Mouse (Mus musculus) CH12.LX (cell line): ENCODE measurements around the gene Rab19. TPM values are rescaled to one million over a fixed set of nuclear protein-coding genes. Genes with fewer than 3 reads are reported as not detected.

ENCODE experiments used
- DNase-seq: peaks from one replicate; pipeline ENCODE4 v3.0.0-alpha.2; 2013; ENCODE audit errors: extremely low read depth
- H3K27ac ChIP-seq: 2 replicates; pipeline ENCODE4 v1.5.1; 2012; ENCODE audit warnings: low read depth, mild to moderate bottlenecking, control low read depth, moderate library complexity; ENCODE audit not compliant: insufficient read depth
- H3K27me3 ChIP-seq: replicated peaks from 2 replicates; pipeline ENCODE3; 2012; ENCODE audit warnings: inconsistent platforms
- H3K36me3 ChIP-seq, 2 experiments: replicated peaks in 1 of 2; 2 replicates each; pipeline versions ENCODE3 to v1.6.1; 2012; ENCODE audit warnings: inconsistent platforms in 1 of 2, low read length in 1 of 2, mild to moderate bottlenecking in 1 of 2, mixed read lengths in 1 of 2, moderate library complexity in 1 of 2; ENCODE audit not compliant: control insufficient read depth in 1 of 2, insufficient read depth in 1 of 2
- H3K4me1 ChIP-seq, 2 experiments: 2 replicates each; pipeline ENCODE4 v1.6.1; 2012; ENCODE audit warnings: inconsistent platforms in 1 of 2, moderate library complexity in 1 of 2; ENCODE audit not compliant: insufficient read depth in 2 of 2, control insufficient read depth in 1 of 2
- H3K4me2 ChIP-seq: 2 replicates; pipeline ENCODE4 v1.6.1; 2012; ENCODE audit warnings: low read depth, mild to moderate bottlenecking, control low read depth; ENCODE audit not compliant: poor library complexity, insufficient read depth, severe bottlenecking
- H3K4me3 ChIP-seq, 3 experiments: fragments of 150-350 bp in 1 of 3; sonication (generic) in 1 of 3; replicated peaks in 1 of 3; 2 replicates each; pipeline versions ENCODE3 to v1.5.1; 2011 to 2012; ENCODE audit warnings: low read depth in 2 of 3, low read length in 2 of 3, mild to moderate bottlenecking in 2 of 3, moderate library complexity in 2 of 3, control low read depth in 1 of 3, improper control_type of control experiment in 1 of 3, inconsistent platforms in 1 of 3, mixed read lengths in 1 of 3; ENCODE audit not compliant: poor library complexity in 1 of 3
- H3K79me2 ChIP-seq: replicated peaks from 2 replicates; pipeline ENCODE4 v1.6.1; 2012; ENCODE audit warnings: mild to moderate bottlenecking, moderate library complexity; ENCODE audit not compliant: control insufficient read depth, poor library complexity, insufficient read depth, severe bottlenecking; ENCODE audit errors: extremely low read depth
- H3K9ac ChIP-seq: 2 replicates; pipeline ENCODE4 v1.6.1; 2012; ENCODE audit warnings: low read depth, mild to moderate bottlenecking, control low read depth, moderate library complexity; ENCODE audit not compliant: insufficient read depth
- H3K9me3 ChIP-seq: replicated peaks from 2 replicates; pipeline ENCODE3; 2012; ENCODE audit warnings: low read length, inconsistent platforms, mixed read lengths
- BHLHE40 ChIP-seq: IDR thresholded peaks from 2 replicates; pipeline ENCODE4 v1.6.1; 2011; ENCODE audit warnings: mild to moderate bottlenecking, low read depth, low read length, improper control_type of control experiment
- CHD2 ChIP-seq: IDR thresholded peaks from 2 replicates; pipeline ENCODE4 v1.6.1; 2011; ENCODE audit warnings: low read length, improper control_type of control experiment
- CTCF ChIP-seq, 2 experiments: IDR thresholded peaks in 1 of 2; conservative IDR thresholded peaks in 1 of 2; 2 replicates each; pipeline ENCODE4 v1.5.1; 2011 to 2012; ENCODE audit warnings: low read depth in 2 of 2, low read length in 2 of 2, improper control_type of control experiment in 1 of 2, inconsistent platforms in 1 of 2, mild to moderate bottlenecking in 1 of 2, moderate library complexity in 1 of 2
- E2F4 ChIP-seq: IDR thresholded peaks from 2 replicates; pipeline ENCODE4 v1.6.1; 2011; ENCODE audit warnings: low read depth, low read length, improper control_type of control experiment; ENCODE audit not compliant: insufficient replicate concordance
- ELF1 ChIP-seq: IDR thresholded peaks from 2 replicates; pipeline ENCODE4 v1.6.1; 2014; ENCODE audit warnings: low read depth, mild to moderate bottlenecking, inconsistent platforms, low read length, improper control_type of control experiment
- EP300 ChIP-seq: IDR thresholded peaks from 2 replicates; pipeline ENCODE4 v1.6.1; 2011; ENCODE audit warnings: low read length, improper control_type of control experiment
- ETS1 ChIP-seq: conservative IDR thresholded peaks from 2 replicates; pipeline ENCODE4 v1.6.1; 2012; ENCODE audit warnings: low read depth, mild to moderate bottlenecking, inconsistent platforms, low read length, improper control_type of control experiment, moderate library complexity
- GABPA ChIP-seq: IDR thresholded peaks from 2 replicates; pipeline ENCODE4 v1.6.1; 2012; ENCODE audit warnings: low read depth, low read length, improper control_type of control experiment, inconsistent platforms; ENCODE audit not compliant: insufficient replicate concordance
- KAT2A ChIP-seq: IDR thresholded peaks from 2 replicates; pipeline ENCODE4 v1.6.1; 2012; ENCODE audit warnings: low read length, improper control_type of control experiment, inconsistent platforms; ENCODE audit not compliant: insufficient replicate concordance
- MAX ChIP-seq: IDR thresholded peaks from 2 replicates; pipeline ENCODE4 v1.6.1; 2011; ENCODE audit warnings: low read length, improper control_type of control experiment
- MAZ ChIP-seq: IDR thresholded peaks from 2 replicates; pipeline ENCODE4 v1.6.1; 2012; ENCODE audit warnings: low read depth, mild to moderate bottlenecking, inconsistent platforms, low read length, improper control_type of control experiment, moderate library complexity
- MEF2A ChIP-seq: IDR thresholded peaks from 2 replicates; pipeline ENCODE4 v1.6.1; 2014; ENCODE audit warnings: low read depth, mild to moderate bottlenecking, inconsistent platforms, low read length, improper control_type of control experiment, borderline replicate concordance
- MXI1 ChIP-seq: IDR thresholded peaks from 2 replicates; pipeline ENCODE4 v1.6.1; 2011; ENCODE audit warnings: mild to moderate bottlenecking, low read depth, low read length, improper control_type of control experiment
- NRF1 ChIP-seq: IDR thresholded peaks from 2 replicates; pipeline ENCODE4 v1.6.1; 2014; ENCODE audit warnings: low read depth, mild to moderate bottlenecking, inconsistent platforms, low read length, improper control_type of control experiment, moderate library complexity
- PAX5 ChIP-seq: IDR thresholded peaks from 2 replicates; pipeline ENCODE4 v1.6.1; 2012; ENCODE audit warnings: low read length, inconsistent platforms, mixed read lengths
- POLR2A ChIP-seq: IDR thresholded peaks from 2 replicates; pipeline ENCODE4 v1.6.1; 2011; ENCODE audit warnings: low read depth, mild to moderate bottlenecking, improper control_type of control experiment, low read length
- RCOR1 ChIP-seq: conservative IDR thresholded peaks from 2 replicates; pipeline ENCODE4 v1.6.1; 2012; ENCODE audit warnings: low read depth, mild to moderate bottlenecking, inconsistent platforms, low read length, improper control_type of control experiment
- SIN3A ChIP-seq: IDR thresholded peaks from 2 replicates; pipeline ENCODE4 v1.6.1; 2012; ENCODE audit warnings: low read length, improper control_type of control experiment, inconsistent platforms
- SMC3 ChIP-seq: IDR thresholded peaks from 2 replicates; pipeline ENCODE4 v1.6.1; 2011; ENCODE audit warnings: low read depth, low read length, improper control_type of control experiment
- USF1 ChIP-seq: IDR thresholded peaks from 2 replicates; pipeline ENCODE4 v1.6.1; 2014; ENCODE audit warnings: low read depth, mild to moderate bottlenecking, inconsistent platforms, low read length, improper control_type of control experiment
- USF2 ChIP-seq: conservative IDR thresholded peaks from 2 replicates; pipeline ENCODE4 v1.6.1; 2011; ENCODE audit warnings: low read depth, low read length, improper control_type of control experiment
- ZKSCAN1 ChIP-seq: IDR thresholded peaks from 2 replicates; pipeline ENCODE4 v1.6.1; 2012; ENCODE audit warnings: low read depth, inconsistent platforms, low read length, improper control_type of control experiment, borderline replicate concordance
- dilution Hi-C: fragments of 300-500 bp; cut with MboI; formaldehyde crosslinking; loops from 2 replicates; pipeline ENCODE4 v1.14.3; 2020; ENCODE audit warnings: low sequenced_read_pairs; ENCODE audit not compliant: extremely low pct_unique_long_range_greater_than_20kb, extremely low pct_ligation_motif_present
- in situ Hi-C: fragments of 300-500 bp; cut with MboI; formaldehyde crosslinking; loops from 3 replicates; pipeline ENCODE4 v1.14.3; 2019; ENCODE audit warnings: low sequenced_read_pairs, low pct_ligation_motif_present, low pct_unique_long_range_greater_than_20kb, mixed read lengths
- polyA plus RNA-seq: library from polyadenylated mRNA; unstranded; fragments of >175 nt; gene quantifications from 2 replicates; pipeline ENCODE4 v1.2.1, GENCODE M21; 2012; ENCODE audit warnings: low read depth; ENCODE audit not compliant: insufficient read length
- total RNA-seq, 2 experiments: library from RNA; depleted of rRNA; stranded (reverse); fragments of 300-350 nt in 1 of 2; fragments of >200 nt in 1 of 2; gene quantifications; 2 replicates each; pipeline ENCODE4 v1.2.3; 2012 to 2014

The Rab19 gene
- total and polyA plus RNA-seq, 3 experiments = 0.63 to 3.3 TPM; not detected in 1

- Histone ChIP-seq H3K36me3 (peaks cover 30 to 52% of the 10 kb centered on the region in 2 experiments), H3K9me3 (no peaks in the 10 kb centered on the region), H3K4me2 (no peak overlapping the region), H3K27me3 (no peaks in the 10 kb centered on the region), H3K79me2 (no peaks in the 10 kb centered on the region), H3K4me1 (peaks cover 0 to 29% of the 10 kb centered on the region in 2 experiments; a peak in 2 of 4 replicates), H3K9ac (no peak overlapping the region), H3K4me3 (no peak overlapping the region), H3K27ac (no peak overlapping the region)
- in situ Hi-C loops (no loop called here), dilution Hi-C loops (no loop called here)
- TF ChIP-seq CHD2 (no peak), MAZ (no peak), USF1 (no peak), ELF1 (no peak), MEF2A (no peak), SMC3 (no peak), KAT2A (no peak), E2F4 (no peak), POLR2A (no peak), BHLHE40 (no peak), ETS1 (no peak), USF2 (no peak), SIN3A (no peak), ZKSCAN1 (no peak), MAX (no peak), PAX5 (no peak), GABPA (no peak), MXI1 (no peak), EP300 (no peak), NRF1 (no peak)
- no peak for DNase-seq
These were observed 46.8 kb upstream of the Rab19 start for GRCm38 (mm10) chr6:39334224-39334623.

GRCm38 (mm10) chr6:39334873-39335272 lies 46.1 kb upstream of the Rab19 start:
- no peak for DNase-seq
- no peaks in the 10 kb centered on the region for H3K27me3 ChIP-seq
- TF ChIP-seq CTCF (conservative IDR thresholded peaks at IDR 0.05 in 1 of 2, IDR thresholded peaks at IDR 0.05 in 1 of 2; ENCODE audit: low read depth in 2 of 2, low read length in 2 of 2) (peak in 1 of 2 experiments; percentile 7; a peak in 1 of 4 replicates), RCOR1 (no peak)
- TF ChIP-seq, all 38 proteins: peak for 1
- Histone ChIP-seq H3K4me2 (no peak overlapping the region), H3K27ac (no peak overlapping the region), H3K9me3 (no peaks in the 10 kb centered on the region), H3K9ac (no peak overlapping the region), H3K4me1 (peaks cover 0 to 29% of the 10 kb centered on the region in 2 experiments; a peak in 2 of 4 replicates), H3K36me3 (peaks cover 30 to 56% of the 10 kb centered on the region in 2 experiments), H3K79me2 (no peaks in the 10 kb centered on the region), H3K4me3 (no peak overlapping the region)
- dilution Hi-C loops (no loop called here), in situ Hi-C loops (no loop called here)
